Mouse (Mus musculus) embryonic facial prominence, embryonic 11.5 days (tissue): Measurements from ENCODE around the gene Pafah2. TPM values are rescaled to one million over a fixed set of nuclear protein-coding genes. Genes with fewer than 3 reads are reported as not detected.

Experiments
- microRNA-seq: library from miRNA; unstranded; fragments of <30 nt; microRNA quantifications from one replicate; pipeline ENCODE4, GENCODE M21; 2016; ENCODE audit warnings: borderline number of aligned reads
- polyA plus RNA-seq: library from polyadenylated mRNA; unstranded; fragments of >200 nt; fragmentation: Nextera tagmentation; extraction: Ambion mirVana; gene quantifications from 2 replicates; pipeline ENCODE4 v1.2.1, GENCODE M21; 2014

Gene Pafah2
- polyA plus RNA-seq, 1 experiment from 2014 or later: 9.4 TPM

Small RNA genes within 50 kb of the gene (microRNA-seq; reads per million reads assigned to microRNA genes)
- 1.9 reads per million for gene Gm23634

Other genes starting within 250 kb of the Pafah2 start
- gene Cep85, start 209.2 kb upstream of the Pafah2 start, polyA plus RNA-seq: 27.5 and 29.4 TPM in 2 replicates
- gene Gm7534, start 193.3 kb upstream of the Pafah2 start, polyA plus RNA-seq: 0.14 TPM in 2 replicates
- gene Catsper4, start 168.9 kb upstream of the Pafah2 start, polyA plus RNA-seq: 0.14 TPM in 1 of 2 replicates, not detected in the other
- gene Cnksr1, start 157.9 kb upstream of the Pafah2 start, polyA plus RNA-seq: 0.93 and 1.1 TPM in 2 replicates
- gene E130218I03Rik, start 152.7 kb upstream of the Pafah2 start, polyA plus RNA-seq: 0.39 and 0.65 TPM in 2 replicates
- gene Zfp593, start 150.7 kb upstream of the Pafah2 start, polyA plus RNA-seq: 16.5 and 18.3 TPM in 2 replicates
- not detected in 2 replicates for gene Gm30191, start 149.4 kb upstream of the Pafah2 start, polyA plus RNA-seq
- gene Grrp1, start 142.2 kb upstream of the Pafah2 start, polyA plus RNA-seq: 5.7 and 7.7 TPM in 2 replicates
- gene Pdik1l, start 108.4 kb upstream of the Pafah2 start, polyA plus RNA-seq: 22.8 and 24.4 TPM in 2 replicates
- 0.39 TPM in 1 of 2 replicates, not detected in the other for gene Trim63, start 81.2 kb upstream of the Pafah2 start, polyA plus RNA-seq
- gene Slc30a2, start 53.1 kb upstream of the Pafah2 start, polyA plus RNA-seq: 0.07 TPM in 1 of 2 replicates, not detected in the other
- 0.38 and 0.71 TPM in 2 replicates for gene Extl1, start 12.5 kb upstream of the Pafah2 start, polyA plus RNA-seq
- 3,252 and 3,396 TPM in 2 replicates for gene Stmn1, start 72.0 kb downstream of the Pafah2 start, polyA plus RNA-seq
- gene Paqr7, start 100.4 kb downstream of the Pafah2 start, polyA plus RNA-seq: 0.87 and 0.93 TPM in 2 replicates
- gene Aunip, start 114.7 kb downstream of the Pafah2 start, polyA plus RNA-seq: 7.0 and 8.3 TPM in 2 replicates
- gene Mtfr1l, start 139.1 kb downstream of the Pafah2 start, polyA plus RNA-seq: 137 and 138 TPM in 2 replicates
- 23.6 and 34.4 TPM in 2 replicates for gene Selenon, start 155.8 kb downstream of the Pafah2 start, polyA plus RNA-seq